Mouse (Mus musculus) adipocyte (in vitro differentiated cells): ENCODE measurements around the gene Rad51d.
A peak's percentile ranks its signal among the peaks of the same experiment; 100 is the strongest.
"Not testable (repeated sequence)": the region's sequence is repeated elsewhere in the genome, so short reads cannot be mapped to it uniquely, and the experiment has no call there.

ENCODE experiments used
- DNase-seq: peaks from one replicate; pipeline ENCODE4 v3.0.0-alpha.2; 2016; ENCODE audit warnings: low spot score

Gene Rad51d

GRCm38 (mm10) chr11:82855327-82855973, 35.0 kb downstream of the Rad51d start:
- no peak for DNase-seq

DNA sequence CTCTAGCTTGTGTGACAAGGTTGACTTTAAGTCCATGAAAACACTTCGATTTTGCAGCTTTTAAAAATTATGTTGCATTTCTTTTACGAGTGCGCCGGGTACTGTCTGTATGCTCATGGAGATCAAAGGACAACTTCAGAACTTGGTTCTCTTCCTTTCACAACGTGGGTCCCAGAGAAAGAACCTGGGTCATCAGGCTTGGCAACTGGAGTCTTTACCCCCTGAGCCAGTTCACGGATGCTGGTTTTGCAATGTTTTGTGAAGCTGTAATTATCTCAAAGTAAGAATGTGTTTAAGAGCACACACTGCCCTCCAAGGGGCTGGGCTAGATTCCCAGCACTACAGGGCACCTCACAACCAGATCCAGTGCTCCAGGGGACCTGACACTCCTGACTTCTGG, 36.3 kb downstream of the Rad51d start:
- DNase-seq: no peak

GRCm38 (mm10) chr11:82852958-82853357, 37.5 kb downstream of the Rad51d start:
- DNase-seq: no peak

- DNase-seq: no peak
These were observed 37.9 kb downstream of the Rad51d start for GRCm38 (mm10) chr11:82852540-82852939.

DNA sequence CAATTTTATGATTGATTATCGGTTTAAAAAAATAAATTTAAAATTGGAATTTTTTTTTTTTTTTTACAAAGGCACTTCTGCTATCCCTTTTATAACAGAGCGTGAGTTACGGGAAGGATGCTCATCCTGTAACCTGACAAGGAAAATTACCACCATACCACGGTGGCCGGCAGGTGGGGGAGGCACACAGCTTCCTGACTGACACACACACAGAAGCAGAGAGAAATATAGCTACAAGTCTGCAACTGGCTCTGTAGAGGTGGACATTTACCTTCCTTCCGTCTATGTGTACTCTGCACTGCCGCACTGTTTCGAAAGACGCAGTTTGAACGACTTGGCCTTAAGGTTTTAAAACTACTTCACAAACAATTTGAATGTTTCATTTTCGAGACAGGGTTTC, 38.3 kb downstream of the Rad51d start:
- DNase-seq: no peak

- no peak for DNase-seq
These were observed 40.2 kb downstream of the Rad51d start for GRCm38 (mm10) chr11:82850259-82850658.

DNA sequence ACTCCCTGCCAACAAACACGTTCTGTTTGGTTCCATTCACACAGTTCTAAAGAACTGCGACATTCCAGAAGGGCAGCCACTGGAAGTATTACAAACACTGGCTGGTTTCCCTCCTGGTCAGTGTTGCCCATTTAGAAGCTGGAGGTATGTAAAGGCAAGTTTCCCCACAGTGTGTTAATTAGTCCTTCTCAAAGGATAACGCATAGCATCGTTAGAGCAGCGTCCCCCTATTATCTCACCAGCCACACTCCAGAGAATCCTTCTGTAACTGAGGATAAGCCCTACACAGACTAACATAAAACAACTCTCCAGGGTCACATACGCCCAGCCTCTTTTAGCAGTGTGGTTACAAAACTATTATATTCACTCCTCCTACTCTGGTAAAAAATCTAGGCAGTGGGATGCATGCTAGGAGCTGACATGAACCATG, 42.8 kb downstream of the Rad51d start:
- no peak for DNase-seq

DNA sequence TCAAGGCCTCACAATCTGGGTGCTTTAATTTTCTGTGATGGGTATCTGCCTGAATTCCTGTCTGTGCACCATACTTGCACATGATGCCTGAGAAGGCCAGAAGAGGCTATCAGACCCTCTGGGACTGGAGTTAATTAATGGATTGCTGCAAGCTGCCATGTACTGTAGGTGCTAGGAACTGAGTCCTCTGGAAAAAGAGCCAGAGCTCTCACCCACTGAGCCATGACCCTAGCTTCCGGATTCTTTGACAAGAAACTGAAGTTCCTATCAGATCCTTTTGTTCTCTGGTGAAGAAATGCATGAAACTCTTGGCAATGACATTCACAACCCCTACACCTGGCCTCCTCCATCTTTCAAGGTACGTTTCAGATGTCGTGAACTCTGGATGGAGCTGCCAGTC, 43.5 kb downstream of the Rad51d start:
- DNase-seq: no peak

DNA sequence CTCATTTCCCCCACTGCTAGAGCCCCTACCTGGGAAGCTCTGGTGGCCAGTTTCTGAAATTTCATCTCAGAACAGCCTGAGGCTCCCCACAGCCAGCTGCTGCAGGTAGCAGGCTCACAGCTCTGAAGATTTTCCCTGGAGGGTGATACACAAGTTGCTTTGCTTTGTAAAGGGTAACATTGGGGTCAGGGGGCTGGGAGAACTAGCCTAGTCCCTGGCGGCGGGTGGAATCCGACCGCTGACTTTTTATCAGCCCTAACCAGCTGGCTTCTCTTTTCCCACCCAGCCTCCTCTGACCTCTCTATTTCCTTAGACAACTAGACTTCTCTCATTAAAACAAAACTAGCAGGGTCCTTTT, 44.4 kb downstream of the Rad51d start:
- DNase-seq: no peak

- peak; percentile 90 for DNase-seq
These were observed 44.9 kb downstream of the Rad51d start for GRCm38 (mm10) chr11:82845415-82846078.

- peak; percentile 51 for DNase-seq
These were observed 45.5 kb downstream of the Rad51d start for GRCm38 (mm10) chr11:82844771-82845414.

GRCm38 (mm10) chr11:82838511-82838910, 51.9 kb downstream of the Rad51d start:
- no peak for DNase-seq

DNA sequence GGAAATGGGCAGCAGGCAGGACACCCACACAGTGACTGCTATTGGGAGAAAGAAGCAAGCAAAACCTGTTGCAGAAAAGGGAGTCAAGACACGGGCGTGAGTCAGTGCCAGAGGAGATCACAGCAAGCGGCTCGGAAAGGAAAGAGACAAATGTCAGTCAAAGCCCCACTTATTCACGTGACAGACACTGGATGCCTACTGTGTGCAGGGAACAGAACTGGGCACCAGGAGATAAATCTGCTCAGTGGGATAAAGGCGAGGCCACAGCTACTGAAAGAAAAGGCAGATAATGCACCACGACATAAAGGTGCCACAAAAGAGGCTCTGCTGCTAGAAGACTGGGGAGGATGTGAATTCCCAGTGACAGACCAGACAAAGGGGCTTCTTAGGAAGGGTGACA, 52.6 kb downstream of the Rad51d start:
- DNase-seq: no peak

DNA sequence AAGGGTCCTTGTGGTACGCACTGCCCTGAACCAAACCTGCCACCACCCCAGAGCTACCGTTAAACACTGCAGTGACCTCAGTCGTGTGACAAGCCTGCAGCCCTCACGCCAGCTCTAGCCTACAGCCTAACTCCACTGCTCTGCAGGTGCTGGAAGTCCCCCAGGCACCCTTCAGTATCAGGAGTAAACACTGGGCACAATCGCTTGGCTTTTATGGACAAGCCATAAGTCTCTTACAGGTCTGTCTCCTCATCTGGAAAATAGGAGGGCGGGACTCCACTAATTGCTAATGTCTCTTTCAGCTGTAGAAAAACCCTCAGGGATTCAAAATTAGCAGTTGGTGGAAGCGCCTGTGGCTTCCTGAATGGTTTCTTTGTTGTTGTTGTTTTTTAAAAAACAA, 53.2 kb downstream of the Rad51d start:
- no peak for DNase-seq

- DNase-seq: no peak
These were observed 54.6 kb downstream of the Rad51d start for GRCm38 (mm10) chr11:82835616-82836432.

DNA sequence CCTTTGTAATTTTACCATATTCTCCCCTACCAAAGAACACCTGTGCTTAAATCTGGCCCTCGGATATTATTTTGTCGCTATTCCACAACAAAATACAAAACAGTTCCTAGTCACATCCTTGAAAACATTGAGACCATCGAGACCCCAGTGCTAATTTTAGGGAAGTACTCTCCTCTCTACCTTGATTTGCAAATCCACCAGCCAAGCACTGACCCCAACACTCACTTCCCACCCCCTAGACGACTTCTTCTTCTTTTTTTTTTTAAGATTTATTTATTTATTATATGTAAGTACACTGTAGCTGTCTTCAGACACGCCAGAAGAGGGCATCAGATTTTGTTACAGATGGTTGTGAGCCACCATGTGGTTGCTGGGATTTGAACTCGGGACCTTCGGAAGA, 56.1 kb downstream of the Rad51d start:
- DNase-seq: not testable (repeated sequence)

- DNase-seq: no peak
These were observed 56.5 kb downstream of the Rad51d start for GRCm38 (mm10) chr11:82833929-82834328.

DNA sequence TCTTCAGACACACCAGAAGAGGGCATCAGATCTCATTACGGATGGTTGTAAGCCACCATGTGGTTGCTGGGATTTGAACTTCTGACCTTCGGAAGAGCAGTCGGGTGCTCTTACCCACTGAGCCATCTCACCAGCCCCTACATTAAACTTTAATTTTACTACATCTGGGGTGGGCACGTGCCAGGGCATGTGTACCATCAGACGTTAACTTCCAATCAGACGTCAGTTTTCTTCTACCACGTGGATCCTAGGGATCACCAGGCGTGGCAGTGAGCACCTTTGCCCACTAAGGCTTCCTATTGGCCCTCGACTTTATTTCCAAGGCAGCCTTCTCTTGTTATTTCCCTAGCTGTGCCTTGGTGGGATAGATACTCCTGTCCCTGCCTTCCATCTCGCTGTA, 58.0 kb downstream of the Rad51d start:
- DNase-seq: not testable (repeated sequence)

DNA sequence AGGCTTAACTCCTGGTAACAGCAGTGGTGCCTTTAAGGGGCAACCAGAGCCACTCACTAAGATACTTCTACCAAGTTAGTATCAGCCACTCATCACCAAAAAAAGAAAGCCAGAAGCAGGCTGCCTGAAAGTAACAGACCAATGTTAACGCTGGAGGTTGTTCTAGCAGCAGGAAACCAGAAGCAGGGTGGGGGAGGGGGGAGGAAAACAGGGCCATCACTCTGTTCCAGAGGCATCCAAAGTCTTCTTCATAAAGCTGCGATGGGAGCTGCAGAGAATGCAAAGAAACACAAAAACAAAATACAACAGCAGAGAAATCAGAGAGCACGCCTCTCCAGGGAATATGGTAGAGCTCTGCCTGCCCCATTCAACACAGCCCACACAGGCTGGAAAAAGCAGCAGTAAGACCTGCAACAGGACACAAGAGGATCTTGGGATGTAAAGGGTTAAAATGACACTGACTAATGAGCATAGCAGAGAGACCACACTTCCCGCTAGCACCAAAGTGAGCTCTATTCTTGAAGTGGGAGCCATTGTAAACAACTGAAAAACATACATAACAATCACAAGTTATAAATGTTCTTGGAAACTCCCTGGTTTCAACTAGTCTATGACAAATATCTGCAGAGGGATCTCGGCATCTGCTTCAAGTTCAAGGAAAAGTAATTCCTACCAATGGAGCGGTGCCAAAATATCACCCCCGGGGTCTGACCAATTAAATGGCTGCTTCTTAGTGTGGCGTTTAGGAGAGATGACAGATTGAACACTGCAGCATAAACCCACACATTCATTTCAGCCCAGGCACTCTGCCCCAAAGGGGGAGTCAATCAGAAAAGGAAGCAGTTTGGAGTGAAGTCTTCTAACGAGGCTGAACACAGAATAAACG, 59.2 kb downstream of the Rad51d start:
- DNase-seq: no peak

DNA sequence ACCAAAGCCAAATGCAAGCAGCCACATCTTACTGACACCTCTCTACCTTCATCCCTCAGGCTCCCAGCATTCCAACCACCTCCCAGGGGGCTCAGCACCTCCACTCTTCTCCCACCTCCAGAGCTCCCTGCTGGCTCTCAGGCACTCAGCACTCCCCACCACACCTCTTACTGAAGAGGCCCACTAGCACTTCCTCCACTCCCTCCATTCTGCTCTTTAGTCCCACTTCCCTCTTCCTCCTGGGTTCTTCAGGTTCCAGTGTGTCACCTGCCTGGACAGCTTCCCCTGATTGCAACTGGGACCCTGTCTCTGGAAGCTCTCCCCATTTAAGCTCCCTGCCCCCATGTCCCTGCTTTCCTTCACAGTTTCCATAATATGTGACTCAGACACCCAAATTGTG, 63.6 kb downstream of the Rad51d start:
- DNase-seq: no peak
